ENCODE assay signal across 8 mouse cellular contexts in genomic region chr14:86489044-86489816, GRCm38 (mm10).
DNase-seq lines count a peak whose midpoint lies in the region; ATAC-seq lines count a peak whose summit lies in the region.
"Had no signal": no experiment of that assay in that cellular context is flagged by ENCODE, and none has a peak within 500 bp of the region (broad histone marks: within the 10 kb centered on the region; RNA-seq: fewer than 3 reads in every experiment).

No protein-coding gene starts in this region.

- WGBS in midbrain, embryonic 15.5 days, result 78% methylated on average over 16 of the region's 16 CpGs
- 92% methylated on average over 16 of the region's 16 CpGs for WGBS in midbrain, embryonic 10.5 days

- ATAC-seq in midbrain, embryonic 15.5 days (replicated peaks), result no peak
- ATAC-seq: Patski had no signal

- H3K36me3 ChIP-seq in midbrain, embryonic 15.5 days (replicated peaks), result no peaks in the 10 kb centered on the region
- H3K36me3 ChIP-seq in midbrain, embryonic 10.5 days, result no peaks in the 10 kb centered on the region

- H3K9me3 ChIP-seq in midbrain, embryonic 15.5 days, result no peaks in the 10 kb centered on the region
- H3K9me3 ChIP-seq in midbrain, embryonic 10.5 days (replicated peaks), result no peaks in the 10 kb centered on the region

- no peak for DNase-seq in midbrain, embryonic 10.5 days (ENCODE audit: low spot score)
- DNase-seq in frontal cortex, postnatal 36 days (ENCODE audit: low spot score in 2 of 2), result peak; percentile 26 to 71
- peak; percentile 76 for DNase-seq in kidney, postnatal 14 days
- DNase-seq in lung, postnatal 10 days, result peak; percentile 67
- no peak for DNase-seq in retina, embryonic 14.5 days (ENCODE audit: low spot score)
- DNase-seq in retina, postnatal 1 day, result no peak

- peaks cover 8% of the 10 kb centered on the region; the same call in 1 of the 2 replicates for H3K4me1 ChIP-seq in midbrain, embryonic 15.5 days
- no peaks in the 10 kb centered on the region for H3K4me1 ChIP-seq in midbrain, embryonic 10.5 days

- no peak overlapping the region for H3K4me3 ChIP-seq in midbrain, embryonic 15.5 days
- no peak overlapping the region for H3K4me3 ChIP-seq in midbrain, embryonic 10.5 days

- H3K9ac ChIP-seq in midbrain, embryonic 15.5 days, result no peak overlapping the region

- H3K27me3 ChIP-seq in midbrain, embryonic 15.5 days (replicated peaks), result no peaks in the 10 kb centered on the region
- no peaks in the 10 kb centered on the region for H3K27me3 ChIP-seq in midbrain, embryonic 10.5 days (ENCODE audit: low read depth, poor library complexity, severe bottlenecking)

- H3K27ac ChIP-seq in midbrain, embryonic 15.5 days, result 0 out of 2 replicates have a peak overlapping the region, but pooled peaks have one; percentile 61
- no peak overlapping the region for H3K27ac ChIP-seq in midbrain, embryonic 10.5 days (replicated peaks)

- no peak overlapping the region for H3K4me2 ChIP-seq in midbrain, embryonic 15.5 days

Comparison
In these comparisons a context has a peak if more than half of its experiments do, and no peak if none do; other contexts are left out.
1. DNase-seq: peak in frontal cortex, postnatal 36 days (2 of 2), kidney, postnatal 14 days (single experiment) and lung, postnatal 10 days (single experiment); none in midbrain, embryonic 10.5 days (single experiment), retina, embryonic 14.5 days (single experiment) and retina, postnatal 1 day (single experiment).